Mouse (Mus musculus) embryonic fibroblast, embryonic 13.5 days (primary cell): Measurements from ENCODE around the gene Aldh1a3.

Experiments
- CTCF ChIP-seq: IDR thresholded peaks from 2 replicates; pipeline ENCODE4 v1.5.1; 2011; ENCODE audit warnings: mild to moderate bottlenecking, control low read depth, low read length, moderate library complexity, borderline replicate concordance; ENCODE audit not compliant: insufficient read depth
- POLR2A ChIP-seq: IDR thresholded peaks from 2 replicates; pipeline ENCODE4 v1.6.1; 2011; ENCODE audit warnings: low read depth, mild to moderate bottlenecking, control low read depth, low read length, moderate library complexity

- no peak for TF ChIP-seq CTCF
- no peak for TF ChIP-seq POLR2A
Measured at GRCm38 (mm10) chr7:66355791-66356522, 71.4 kb downstream of the Aldh1a3 start.
